Mouse (Mus musculus) testis, adult 2 months (tissue): ENCODE results near the gene Ctnnb1. TPM values are rescaled to one million over a fixed set of nuclear protein-coding genes. Genes with fewer than 3 reads are reported as not detected.

ENCODE experiments used
- H3K27ac ChIP-seq: fragments of 200-500 bp; 2 replicates; pipeline ENCODE4 v1.5.1; 2012; ENCODE audit warnings: low read depth, low read length; ENCODE audit not compliant: control insufficient read depth, insufficient read depth
- H3K27me3 ChIP-seq: fragments of 200-500 bp; 2 replicates; pipeline ENCODE4 v1.6.1; 2012; ENCODE audit warnings: mild to moderate bottlenecking, low read length, moderate library complexity; ENCODE audit not compliant: control insufficient read depth, insufficient read depth
- H3K36me3 ChIP-seq: fragments of 200-500 bp; 2 replicates; pipeline ENCODE4 v1.6.1; 2012; ENCODE audit warnings: mild to moderate bottlenecking, low read length; ENCODE audit not compliant: control insufficient read depth, insufficient read depth
- H3K4me1 ChIP-seq: fragments of 200-500 bp; 2 replicates; pipeline ENCODE4 v1.6.1; 2012; ENCODE audit warnings: low read length; ENCODE audit not compliant: control insufficient read depth, insufficient read depth
- H3K4me3 ChIP-seq: fragments of 200-500 bp; 2 replicates; pipeline ENCODE4 v1.5.1; 2012; ENCODE audit warnings: low read depth, mild to moderate bottlenecking, low read length, moderate library complexity, mixed read lengths; ENCODE audit not compliant: control insufficient read depth
- CTCF ChIP-seq: fragments of 200-500 bp; IDR thresholded peaks from 2 replicates; pipeline ENCODE4 v1.5.1; 2012; ENCODE audit warnings: low read depth, mild to moderate bottlenecking, inconsistent platforms, low read length, moderate library complexity; ENCODE audit not compliant: control insufficient read depth, insufficient read depth, insufficient replicate concordance
- POLR2A ChIP-seq: fragments of 200-500 bp; IDR thresholded peaks from 2 replicates; pipeline ENCODE4 v1.6.1; 2012; ENCODE audit warnings: low read depth, mild to moderate bottlenecking, inconsistent platforms, low read length, moderate library complexity; ENCODE audit not compliant: control insufficient read depth
- polyA plus RNA-seq: library from polyadenylated mRNA; depleted of rRNA; stranded (reverse); fragments of >200 nt; gene quantifications from 2 replicates; pipeline ENCODE4 v1.2.3, GENCODE M21; 2012

Ctnnb1 gene
- polyA plus RNA-seq, 1 experiment: 41.4 TPM

- Histone ChIP-seq H3K4me1 (peaks cover 2% of the 10 kb centered on the region; the same call in 1 of the 2 replicates), H3K4me3 (no peak overlapping the region), H3K27ac (no peak overlapping the region; the same call in 1 of the 2 replicates), H3K27me3 (no peaks in the 10 kb centered on the region), H3K36me3 (no peaks in the 10 kb centered on the region)
- TF ChIP-seq POLR2A: no peak
- TF ChIP-seq CTCF: no peak
Observed at GRCm38 (mm10) chr9:120986255-120986654, 57.2 kb downstream of the Ctnnb1 start.

- peaks cover 2% of the 10 kb centered on the region; the same call in 1 of the 2 replicates for H3K4me1 ChIP-seq
- no peaks in the 10 kb centered on the region for H3K36me3 ChIP-seq
- no peak for TF ChIP-seq CTCF
- no peak for TF ChIP-seq POLR2A
- H3K27me3 ChIP-seq: no peaks in the 10 kb centered on the region
- H3K27ac ChIP-seq: no peak overlapping the region
- H3K4me3 ChIP-seq: no peak overlapping the region
Observed at GRCm38 (mm10) chr9:120986994-120987393, 58.0 kb downstream of the Ctnnb1 start.

GRCm38 (mm10) chr9:120988088-120988487 lies 59.1 kb downstream of the Ctnnb1 start:
- TF ChIP-seq POLR2A: no peak
- TF ChIP-seq CTCF: no peak
- Histone ChIP-seq H3K36me3 (no peaks in the 10 kb centered on the region), H3K27me3 (no peaks in the 10 kb centered on the region), H3K4me1 (peaks cover 2% of the 10 kb centered on the region; the same call in 1 of the 2 replicates), H3K4me3 (no peak overlapping the region), H3K27ac (no peak overlapping the region)

GRCm38 (mm10) chr9:120989806-120990700 lies 61.0 kb downstream of the Ctnnb1 start:
- Histone ChIP-seq H3K4me1 (peaks cover 2% of the 10 kb centered on the region; the same call in 1 of the 2 replicates), H3K27ac (no peak overlapping the region), H3K4me3 (no peak overlapping the region), H3K27me3 (no peaks in the 10 kb centered on the region), H3K36me3 (no peaks in the 10 kb centered on the region)
- TF ChIP-seq POLR2A (no peak), CTCF (no peak)

GRCm38 (mm10) chr9:120991801-120992200 lies 62.8 kb downstream of the Ctnnb1 start:
- Histone ChIP-seq H3K36me3 (no peaks in the 10 kb centered on the region), H3K27ac (no peak overlapping the region), H3K4me1 (no peaks in the 10 kb centered on the region), H3K27me3 (no peaks in the 10 kb centered on the region), H3K4me3 (no peak overlapping the region)
- TF ChIP-seq CTCF (no peak), POLR2A (no peak)

GRCm38 (mm10) chr9:120993004-120993403 lies 64.0 kb downstream of the Ctnnb1 start:
- H3K4me1 ChIP-seq: no peaks in the 10 kb centered on the region
- TF ChIP-seq CTCF (no peak), POLR2A (no peak)
- H3K4me3 ChIP-seq: no peak overlapping the region
- H3K27me3 ChIP-seq: no peaks in the 10 kb centered on the region
- H3K27ac ChIP-seq: no peak overlapping the region
- H3K36me3 ChIP-seq: no peaks in the 10 kb centered on the region

- Histone ChIP-seq H3K27ac (no peak overlapping the region), H3K36me3 (no peaks in the 10 kb centered on the region), H3K4me1 (no peaks in the 10 kb centered on the region), H3K4me3 (no peak overlapping the region), H3K27me3 (no peaks in the 10 kb centered on the region)
- TF ChIP-seq POLR2A (no peak), CTCF (no peak)
Observed at GRCm38 (mm10) chr9:120994223-120995155, 65.5 kb downstream of the Ctnnb1 start.
